Mouse (Mus musculus): ENCODE data around the gene Nfat5.

Gene Nfat5

DNA sequence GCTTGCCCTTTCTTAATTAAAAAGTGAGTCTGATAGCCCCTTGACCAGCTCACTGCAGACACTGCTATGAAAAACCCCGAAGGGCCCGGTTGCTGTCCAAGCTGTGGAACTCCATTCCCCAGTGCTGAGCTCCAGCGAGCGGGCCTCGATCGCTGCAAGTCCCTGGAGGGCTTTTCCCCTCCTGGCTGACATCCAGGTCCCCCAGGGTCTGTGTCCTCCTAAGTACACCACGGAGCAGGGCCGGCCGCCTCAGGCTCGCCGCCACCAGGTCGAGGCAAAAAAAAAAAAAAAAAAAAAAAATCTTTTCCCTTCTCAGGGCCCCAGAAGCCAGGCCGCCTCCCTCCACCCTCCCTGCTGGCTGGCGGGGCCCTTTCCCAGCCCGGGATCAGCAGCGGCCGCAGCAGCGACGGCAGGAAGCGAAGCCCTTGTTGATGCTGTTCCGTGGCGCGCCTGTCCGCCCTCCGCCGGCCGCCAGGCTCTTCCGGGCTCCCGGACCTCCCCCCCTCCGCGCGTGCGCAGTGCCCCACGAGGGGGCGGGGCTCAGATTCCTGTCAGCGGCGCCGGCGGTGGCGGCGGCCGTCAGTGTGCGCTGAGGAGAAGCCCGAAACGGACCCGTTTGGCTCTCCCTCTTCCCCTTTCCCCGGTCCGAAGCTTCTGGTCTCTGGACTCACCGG is at the start of gene Nfat5:
Gene Nfat5, plus strand, starts transcription at position 543 of the 674 bp plus-strand sequence.
- DNase-seq (ENCODE audit: low spot score in 2 of 2): peak; percentile 98 to 100

DNA sequence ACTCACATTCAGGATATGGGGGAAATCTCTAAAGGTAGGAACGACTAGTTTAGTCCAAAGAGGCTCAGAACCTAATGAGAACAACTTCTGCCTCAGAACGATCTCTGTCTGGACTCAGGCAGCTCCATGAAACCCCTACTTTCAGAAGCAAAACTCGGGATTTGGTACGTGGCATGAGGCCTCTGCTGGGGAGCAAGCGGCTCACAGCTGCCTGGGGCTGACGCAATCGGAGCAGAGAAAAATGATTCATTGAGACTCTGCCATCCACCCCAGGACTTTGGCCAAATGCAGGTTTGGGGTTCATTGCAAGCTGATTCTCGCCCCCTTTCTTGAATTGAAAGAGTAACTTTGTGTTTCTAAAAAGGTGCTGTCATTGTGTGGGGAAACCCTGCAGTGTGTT is 49.1 kb upstream of the Nfat5 start:
- no peak for DNase-seq (ENCODE audit: low spot score in 2 of 2)

GRCm38 (mm10) chr8:107248456-107248855 is 44.8 kb upstream of the Nfat5 start:
- no peak for DNase-seq (ENCODE audit: low spot score in 2 of 2)

- DNase-seq (ENCODE audit: low spot score in 2 of 2): no peak
Measured at GRCm38 (mm10) chr8:107251481-107252104, 41.7 kb upstream of the Nfat5 start.

DNA sequence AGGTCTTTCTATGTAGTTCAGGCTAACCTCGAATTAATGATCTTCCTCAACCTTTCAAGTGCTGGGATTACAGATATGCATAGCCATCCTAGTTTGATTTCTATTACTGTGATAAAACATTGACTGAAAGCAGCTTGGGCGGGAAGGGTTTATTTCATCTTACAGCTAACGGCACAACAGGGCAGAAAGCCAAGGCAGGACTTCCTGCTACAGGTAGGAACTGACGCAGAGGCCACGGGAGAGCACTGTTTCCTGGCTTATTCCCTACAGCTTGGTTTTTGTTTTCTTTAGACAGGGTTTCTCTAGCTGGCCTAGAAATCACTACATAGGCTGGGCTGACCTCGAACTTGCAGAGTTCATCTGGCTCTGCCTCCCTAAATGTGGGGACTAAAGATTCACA is 40.1 kb upstream of the Nfat5 start:
- no peak for DNase-seq (ENCODE audit: low spot score in 2 of 2)

- no peak for DNase-seq (ENCODE audit: low spot score in 2 of 2)
Measured at GRCm38 (mm10) chr8:107254403-107254802, 38.9 kb upstream of the Nfat5 start.

- DNase-seq (ENCODE audit: low spot score in 2 of 2): no peak
Measured at GRCm38 (mm10) chr8:107254951-107255457, 38.3 kb upstream of the Nfat5 start.

GRCm38 (mm10) chr8:107257223-107257622 is 36.0 kb upstream of the Nfat5 start:
- DNase-seq (ENCODE audit: low spot score in 2 of 2): peak; percentile 8 to 9

DNA sequence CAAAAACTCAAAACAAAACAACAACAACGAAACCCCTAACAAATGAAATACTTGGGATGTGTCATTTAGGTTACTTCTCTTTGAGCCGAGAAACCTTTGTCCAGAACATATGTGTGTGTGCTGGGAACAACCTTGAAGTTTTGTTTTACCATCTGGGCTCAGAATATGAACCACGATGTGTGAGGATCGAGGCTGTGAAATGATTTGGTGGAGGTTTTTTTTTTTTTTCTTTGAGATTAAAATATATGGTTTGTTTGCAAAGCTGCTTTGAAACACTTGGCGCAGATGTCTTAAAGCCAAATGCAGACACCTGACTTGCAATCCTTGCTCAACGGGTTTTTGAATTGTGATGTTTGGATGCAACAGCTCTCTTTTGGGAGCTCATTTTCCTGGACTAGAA is 33.1 kb upstream of the Nfat5 start:
- DNase-seq (ENCODE audit: low spot score in 2 of 2): no peak

- no peak for DNase-seq (ENCODE audit: low spot score in 2 of 2)
Measured at GRCm38 (mm10) chr8:107261172-107261571, 32.1 kb upstream of the Nfat5 start.

DNA sequence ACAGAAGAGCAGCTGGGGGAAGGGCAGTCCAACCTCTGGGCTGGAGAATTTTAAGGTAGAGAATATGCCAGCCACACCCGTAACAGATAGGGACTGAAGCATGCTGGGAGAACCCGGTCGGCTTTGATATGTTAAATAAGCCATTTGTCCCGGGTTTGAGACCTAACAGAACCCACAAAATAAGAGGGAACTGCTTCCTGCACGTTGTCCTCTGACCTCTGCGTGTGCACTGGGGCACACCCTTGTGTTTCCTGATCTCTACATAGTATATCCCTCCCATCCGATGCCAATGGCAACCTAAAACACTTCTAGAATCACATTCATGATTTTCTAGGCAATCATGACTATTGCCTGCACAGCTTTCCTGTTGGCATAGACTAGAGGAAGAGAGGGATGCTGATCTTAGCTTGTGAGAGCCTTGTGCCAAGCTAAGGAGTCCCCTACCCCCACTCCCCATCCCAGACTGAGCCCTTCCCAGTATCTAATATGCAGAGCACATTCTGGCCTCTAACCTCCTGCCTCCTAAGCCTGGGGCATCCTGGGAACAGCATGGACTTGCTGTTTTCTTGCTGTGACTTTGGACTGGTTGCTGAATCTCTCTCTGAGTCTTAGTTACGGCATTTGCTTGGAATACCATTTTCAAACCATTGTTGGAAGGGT is 31.1 kb upstream of the Nfat5 start:
- no peak for DNase-seq (ENCODE audit: low spot score in 2 of 2)

DNA sequence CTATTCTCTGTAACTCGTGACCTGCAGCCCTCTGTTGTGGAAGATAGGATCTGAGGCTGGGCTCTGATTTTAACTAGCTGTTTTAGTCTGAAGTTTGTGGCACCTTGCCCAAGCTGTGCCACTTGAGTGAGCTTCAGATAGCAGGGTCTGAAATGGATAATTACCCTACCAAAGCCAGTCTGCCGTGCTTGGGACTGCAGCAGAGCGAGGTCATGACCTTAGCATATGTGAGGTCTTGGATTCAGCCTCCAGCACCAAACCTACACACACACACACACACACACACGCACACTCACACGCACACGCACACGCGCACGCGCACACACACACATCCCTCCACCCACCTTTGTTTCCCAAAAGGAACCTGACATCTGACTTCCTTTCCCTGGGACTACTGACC is 27.5 kb upstream of the Nfat5 start:
- DNase-seq (ENCODE audit: low spot score in 2 of 2): no peak

DNA sequence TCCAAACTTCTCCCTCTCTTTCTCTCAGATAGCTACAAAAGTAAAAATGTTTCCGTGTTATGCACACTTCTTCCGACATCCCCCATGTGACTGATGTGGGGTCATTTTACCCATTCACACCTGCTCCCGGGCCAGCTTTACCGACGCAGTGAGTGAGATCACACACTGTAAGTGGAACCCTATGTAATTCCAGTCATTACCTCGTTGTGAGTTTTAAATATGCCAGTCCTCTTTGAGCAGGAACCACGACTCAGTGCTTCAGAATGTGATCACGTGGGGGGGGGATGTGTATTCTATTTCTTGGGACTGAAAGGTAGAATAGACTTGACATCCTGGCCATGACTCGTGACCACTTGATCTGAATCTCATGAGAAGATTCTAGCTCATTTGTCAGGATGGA is 24.8 kb upstream of the Nfat5 start:
- DNase-seq (ENCODE audit: low spot score in 2 of 2): no peak

- no peak for DNase-seq (ENCODE audit: low spot score in 2 of 2)
Measured at GRCm38 (mm10) chr8:107269191-107269590, 24.1 kb upstream of the Nfat5 start.

GRCm38 (mm10) chr8:107269617-107270139 is 23.6 kb upstream of the Nfat5 start:
- DNase-seq (ENCODE audit: low spot score in 2 of 2): no peak

- no peak for DNase-seq (ENCODE audit: low spot score in 2 of 2)
Measured at GRCm38 (mm10) chr8:107270287-107270686, 23.0 kb upstream of the Nfat5 start.

DNA sequence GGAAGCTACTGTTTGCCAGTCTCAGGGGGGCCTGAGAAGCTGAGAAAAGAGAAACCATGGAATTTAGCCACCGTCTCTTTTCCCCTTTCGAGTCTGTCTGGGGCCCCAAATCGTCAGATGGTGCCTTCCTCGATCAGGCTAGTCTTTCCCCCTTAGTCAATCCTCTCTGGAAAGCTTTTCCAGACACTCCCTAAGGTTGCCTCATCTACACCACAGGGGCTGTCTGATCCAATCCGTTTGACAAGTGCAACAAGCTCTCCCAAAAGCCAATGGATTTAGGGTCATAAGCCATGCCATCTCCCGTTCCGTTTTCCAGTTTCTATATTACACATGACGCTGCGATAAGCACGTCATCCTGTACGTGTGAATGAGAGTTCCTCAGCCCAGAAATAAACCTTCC is 22.5 kb upstream of the Nfat5 start:
- DNase-seq (ENCODE audit: low spot score in 2 of 2): no peak

DNA sequence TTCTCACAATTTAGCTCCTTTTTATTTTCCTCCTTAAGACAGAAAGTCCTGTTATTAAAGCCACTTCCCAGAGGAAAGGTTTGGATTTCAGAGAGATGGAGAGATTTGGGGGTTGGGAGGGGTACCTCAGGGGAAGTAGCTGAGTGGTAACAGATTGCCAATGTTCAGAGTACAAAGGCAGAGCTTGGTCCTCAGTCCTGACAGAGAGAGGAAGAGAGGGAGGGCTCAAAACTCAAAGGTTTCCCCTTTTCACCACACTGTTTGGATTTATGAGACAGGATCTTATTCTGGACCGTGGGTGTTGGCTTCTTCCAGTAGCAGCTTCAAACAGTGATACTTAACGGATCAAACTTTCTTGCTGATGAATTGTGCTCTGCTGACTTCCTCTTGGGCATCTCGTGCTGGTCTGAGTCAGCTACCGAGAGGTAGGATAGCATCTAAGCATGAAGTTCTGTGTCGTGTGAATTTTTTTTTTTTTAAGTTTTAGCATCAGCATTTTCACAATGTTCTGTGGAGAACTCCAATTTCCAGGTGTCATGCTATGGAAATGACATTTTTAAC is 15.9 kb upstream of the Nfat5 start:
- DNase-seq (ENCODE audit: low spot score in 2 of 2): no peak

- no peak for DNase-seq (ENCODE audit: low spot score in 2 of 2)
Measured at GRCm38 (mm10) chr8:107278571-107278970, 14.7 kb upstream of the Nfat5 start.

DNA sequence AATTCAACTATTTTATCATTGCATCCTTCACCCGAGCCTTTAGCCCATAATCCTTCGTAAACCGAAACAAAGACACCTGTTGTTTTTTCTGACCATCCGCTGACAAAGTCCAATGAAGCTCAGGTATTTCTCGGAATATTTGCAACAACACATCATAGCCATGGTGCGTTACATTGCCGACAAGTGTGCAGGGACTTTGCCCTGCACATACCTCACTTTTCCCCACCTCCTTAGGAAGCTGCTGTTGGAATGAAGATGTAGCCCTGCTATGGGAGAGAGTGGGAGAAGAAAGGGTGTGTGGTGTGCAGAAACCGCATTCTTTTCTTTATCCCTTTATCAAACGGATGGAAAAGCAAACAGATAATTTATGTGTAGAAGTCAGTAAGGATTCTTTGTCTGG is 6.6 kb upstream of the Nfat5 start:
- no peak for DNase-seq (ENCODE audit: low spot score in 2 of 2)

DNA sequence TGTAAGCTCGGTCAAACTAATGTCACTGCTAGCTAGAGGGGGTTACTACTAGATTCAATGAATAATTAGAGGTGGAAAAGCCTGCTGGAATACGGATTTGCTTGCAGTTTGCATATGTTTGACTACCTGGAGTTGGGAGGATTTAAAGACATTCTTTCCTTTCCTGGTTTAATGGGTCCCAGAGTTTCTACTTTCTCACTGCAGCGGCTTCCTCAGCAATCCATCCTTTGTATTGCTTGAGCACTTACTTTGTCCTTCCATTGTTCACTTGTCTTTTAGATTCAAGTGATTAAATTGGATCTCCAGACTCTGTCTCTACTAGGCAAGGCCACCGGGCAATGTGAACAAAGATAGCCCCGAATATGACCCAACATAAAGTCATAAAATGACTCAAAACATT is 5.7 kb upstream of the Nfat5 start:
- DNase-seq (ENCODE audit: low spot score in 2 of 2): no peak

- no peak for DNase-seq (ENCODE audit: low spot score in 2 of 2)
Measured at GRCm38 (mm10) chr8:107291171-107291601, 2.1 kb upstream of the Nfat5 start.

Measured in frontal cortex, postnatal 25 days (tissue).